Mouse (Mus musculus): Measurements from ENCODE around the gene Aplp2. TPM values are rescaled to one million over a fixed set of nuclear protein-coding genes. Genes with fewer than 3 reads are reported as not detected.

The Aplp2 gene
- 100 to 1,000 TPM; 105 to 114 TPM for total RNA-seq (2021)
- long read RNA-seq, experiment 1, transcript Aplp2-202 (17 exons, 3,504 nt), result minor isoform, 11 of 239 reads
- long read RNA-seq, experiment 1, transcript Aplp2-201 (17 exons, 3,634 nt), result major isoform, 148 of 239 reads
- long read RNA-seq, experiment 1, transcript Aplp2-209 (16 exons, 3,462 nt), result minor isoform, 31 of 239 reads
- long read RNA-seq, experiment 1, partial matches to known transcripts, result 7 of 239 reads
- long read RNA-seq, experiment 1, other reads (novel, unspliced or antisense), result 39 of 239 reads
- long read RNA-seq, experiment 2, transcript Aplp2-201 (17 exons, 3,634 nt), result major isoform, 118 of 208 reads
- long read RNA-seq, experiment 2, transcript Aplp2-202 (17 exons, 3,504 nt), result minor isoform, 8 of 208 reads
- long read RNA-seq, experiment 2, transcript Aplp2-209 (16 exons, 3,462 nt), result minor isoform, 26 of 208 reads
- long read RNA-seq, experiment 2, partial matches to known transcripts, result 9 of 208 reads
- long read RNA-seq, experiment 2, other reads (novel, unspliced or antisense), result 46 of 208 reads

GRCm38 (mm10) chr9:31211690-31212499 lies at the start of gene Aplp2:
TSS of gene Aplp2 (minus strand) at chr9:31211815.
- H3K4me3 ChIP-seq, result peak within 1 kb of the TSS; percentile 97
- peak; percentile 98 for DNase-seq
- peak within 1 kb of the TSS; percentile 90 for H3K27ac ChIP-seq
- no peak; the same call in 1 of the 2 replicates for TF ChIP-seq CTCF (IDR thresholded peaks at IDR 0.05)
- intact Hi-C loops (cut with DNase I), result loop anchor here (1.0 to 5.0 kb wide), 2 partner anchors 50 to 68 kb away; partner anchors contain the start of gene Prdm10

GRCm38 (mm10) chr9:31260219-31260618 lies 48.6 kb upstream of the Aplp2 start:
- TF ChIP-seq CTCF (IDR thresholded peaks at IDR 0.05), result no peak
- intact Hi-C loops (cut with DNase I), result no loop called here
- DNase-seq, result no peak
- Histone ChIP-seq H3K4me3 (no peak overlapping the region), H3K27ac (no peak overlapping the region)

GRCm38 (mm10) chr9:31258237-31258636 lies 46.6 kb upstream of the Aplp2 start:
- no peak overlapping the region for H3K27ac ChIP-seq
- no peak overlapping the region for H3K4me3 ChIP-seq
- DNase-seq, result no peak
- TF ChIP-seq CTCF (IDR thresholded peaks at IDR 0.05), result no peak
- intact Hi-C loops (cut with DNase I), result no loop called here

GRCm38 (mm10) chr9:31255953-31256352 lies 44.3 kb upstream of the Aplp2 start:
- H3K27ac ChIP-seq, result no peak overlapping the region
- no peak overlapping the region for H3K4me3 ChIP-seq
- intact Hi-C loops (cut with DNase I), result no loop called here
- no peak for DNase-seq
- no peak for TF ChIP-seq CTCF (IDR thresholded peaks at IDR 0.05)

GRCm38 (mm10) chr9:31254697-31255004 lies 43.0 kb upstream of the Aplp2 start:
- Histone ChIP-seq H3K27ac (no peak overlapping the region), H3K4me3 (no peak overlapping the region)
- DNase-seq, result no peak
- intact Hi-C loops (cut with DNase I), result no loop called here
- no peak for TF ChIP-seq CTCF (IDR thresholded peaks at IDR 0.05)

- peak overlapping the region; percentile 79 for H3K27ac ChIP-seq
- TF ChIP-seq CTCF (IDR thresholded peaks at IDR 0.05), result no peak
- intact Hi-C loops (cut with DNase I), result no loop called here
- DNase-seq, result no peak
- H3K4me3 ChIP-seq, result peak overlapping the region; percentile 34
Observed at GRCm38 (mm10) chr9:31253866-31254696, 42.5 kb upstream of the Aplp2 start.

- TF ChIP-seq CTCF (IDR thresholded peaks at IDR 0.05), result no peak
- peak overlapping the region; percentile 79 for H3K27ac ChIP-seq
- peak overlapping the region; percentile 34 for H3K4me3 ChIP-seq
- peak; percentile 37 for DNase-seq
- intact Hi-C loops (cut with DNase I), result no loop called here
Observed at GRCm38 (mm10) chr9:31253311-31253734, 41.7 kb upstream of the Aplp2 start.

GRCm38 (mm10) chr9:31252182-31252799 lies 40.7 kb upstream of the Aplp2 start:
- peak; percentile 48 for DNase-seq
- no peak overlapping the region for H3K4me3 ChIP-seq
- no peak for TF ChIP-seq CTCF (IDR thresholded peaks at IDR 0.05)
- intact Hi-C loops (cut with DNase I), result no loop called here
- H3K27ac ChIP-seq, result peak overlapping the region; percentile 79

GRCm38 (mm10) chr9:31247447-31248220 lies 36.0 kb upstream of the Aplp2 start:
- no peak for TF ChIP-seq CTCF (IDR thresholded peaks at IDR 0.05)
- no peak for DNase-seq
- intact Hi-C loops (cut with DNase I), result no loop called here
- Histone ChIP-seq H3K4me3 (no peak overlapping the region), H3K27ac (no peak overlapping the region)

- DNase-seq, result no peak
- intact Hi-C loops (cut with DNase I), result no loop called here
- no peak overlapping the region for H3K27ac ChIP-seq
- H3K4me3 ChIP-seq, result no peak overlapping the region
- TF ChIP-seq CTCF (IDR thresholded peaks at IDR 0.05), result no peak
Observed at GRCm38 (mm10) chr9:31246421-31246820, 34.8 kb upstream of the Aplp2 start.

GRCm38 (mm10) chr9:31245006-31245405 lies 33.4 kb upstream of the Aplp2 start:
- DNase-seq, result no peak
- TF ChIP-seq CTCF (IDR thresholded peaks at IDR 0.05), result no peak
- Histone ChIP-seq H3K27ac (no peak overlapping the region), H3K4me3 (no peak overlapping the region)
- intact Hi-C loops (cut with DNase I), result no loop called here
